Mouse (Mus musculus): ENCODE results near the gene Bad. TPM values are rescaled to one million over a fixed set of nuclear protein-coding genes. Genes with fewer than 3 reads are reported as not detected.
"Not testable (repeated sequence)": the region's sequence is repeated elsewhere in the genome, so short reads cannot be mapped to it uniquely, and the experiment has no call there.

Bad gene
- total RNA-seq (2021), result 10 to 100 TPM; 31.6 to 34.4 TPM
- long read RNA-seq, experiment 1, transcript Bad-202 (4 exons, 990 nt), result major isoform, 21 of 32 reads
- long read RNA-seq, experiment 1, partial matches to known transcripts, result 5 of 32 reads
- long read RNA-seq, experiment 1, other reads (novel, unspliced or antisense), result 1 of 32 reads
- long read RNA-seq, experiment 2, transcript Bad-202 (4 exons, 990 nt), result major isoform, 12 of 25 reads
- long read RNA-seq, experiment 2, partial matches to known transcripts, result 4 of 25 reads
- long read RNA-seq, experiment 2, other reads (novel, unspliced or antisense), result 3 of 25 reads

DNA sequence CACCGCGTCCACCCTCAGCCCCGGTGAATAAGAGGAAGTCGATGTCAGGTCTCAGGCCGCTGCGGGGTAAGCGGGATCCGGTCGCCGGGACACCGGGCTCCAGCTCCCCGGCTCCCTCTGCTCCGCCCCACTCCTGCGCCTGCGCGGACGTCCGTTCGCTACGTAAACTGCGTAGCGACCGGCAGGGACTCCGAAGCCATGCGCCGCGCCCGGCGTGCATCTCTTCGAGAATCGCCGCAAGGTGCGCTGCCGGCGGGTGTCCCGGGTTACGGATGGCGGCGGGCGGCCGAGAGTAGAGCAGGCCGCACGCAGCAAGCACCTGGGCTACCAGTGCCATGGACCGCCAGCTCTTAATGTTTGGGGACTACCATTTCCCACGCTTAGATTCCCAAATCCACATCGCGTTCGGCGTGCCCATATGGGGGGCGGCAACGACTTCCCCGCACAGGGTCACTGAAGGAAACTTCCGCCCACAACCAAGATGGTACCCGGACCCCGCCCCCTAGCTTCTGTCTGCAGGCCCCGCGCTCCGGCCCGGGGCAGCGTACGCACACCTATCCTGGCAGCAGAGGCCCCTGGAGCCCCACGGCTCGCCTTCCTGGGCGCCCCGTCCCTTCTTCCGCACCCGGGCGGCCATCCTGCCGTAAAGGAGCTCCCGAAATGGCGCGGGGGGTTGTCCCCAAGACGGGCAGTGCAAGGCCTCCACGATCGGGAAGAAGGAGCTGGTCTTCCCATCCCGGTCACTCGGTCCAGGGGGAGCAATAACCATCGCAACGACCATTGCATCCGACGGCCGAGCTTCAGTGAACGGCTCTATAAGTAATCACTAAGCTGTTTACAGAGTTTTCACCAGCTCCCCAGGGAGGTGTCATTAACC lies at the start of gene Bad:
TSS of gene Bad (plus strand) at position 490 of the 877 bp plus-strand sequence.
- peak; percentile 94 for DNase-seq (ENCODE audit: low spot score in 2 of 2)

GRCm38 (mm10) chr19:6892512-6892911 lies 49.1 kb upstream of the Bad start:
- DNase-seq (ENCODE audit: low spot score in 2 of 2), result no peak

DNA sequence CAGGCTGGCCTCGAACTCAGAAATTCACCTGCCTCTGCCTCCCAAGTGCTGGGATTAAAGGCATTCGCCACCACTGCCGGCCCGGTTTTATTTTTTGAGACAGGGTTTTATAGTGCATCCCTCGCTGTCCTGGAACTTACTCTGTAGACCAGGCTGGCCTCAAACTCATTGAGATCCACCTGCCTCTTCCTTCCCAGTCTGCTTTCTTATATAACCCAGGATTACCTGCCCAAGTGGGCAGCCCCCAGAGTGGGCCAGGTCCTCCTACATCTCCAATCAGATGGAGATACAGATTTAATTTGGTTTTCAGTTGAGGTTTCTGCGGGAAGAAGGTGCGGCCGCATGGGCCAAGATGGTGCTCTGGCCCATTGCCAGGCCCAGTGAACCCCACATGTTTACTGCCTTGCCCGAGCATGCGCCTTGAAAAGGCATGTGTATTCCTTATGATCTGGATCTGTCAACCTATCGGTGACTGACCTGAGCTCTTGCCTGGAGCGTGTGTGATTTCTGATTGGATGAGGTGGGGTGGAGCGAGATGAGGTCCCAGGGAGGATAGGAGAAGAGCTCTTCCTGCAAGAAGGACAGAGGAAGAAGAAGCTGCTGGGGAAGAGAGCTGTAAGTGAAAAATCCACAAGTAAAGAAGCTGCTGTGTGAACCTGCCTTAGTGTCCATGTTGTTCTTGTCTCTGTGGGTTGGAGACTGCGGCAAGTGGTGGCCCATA lies 47.8 kb upstream of the Bad start:
- DNase-seq (ENCODE audit: low spot score in 2 of 2), result no peak

- DNase-seq (ENCODE audit: low spot score in 2 of 2), result not testable (repeated sequence)
Measured at GRCm38 (mm10) chr19:6895608-6896305, 45.9 kb upstream of the Bad start.

GRCm38 (mm10) chr19:6899641-6900040 lies 42.0 kb upstream of the Bad start:
- no peak for DNase-seq (ENCODE audit: low spot score in 2 of 2)

- DNase-seq (ENCODE audit: low spot score in 2 of 2), result no peak
Measured at GRCm38 (mm10) chr19:6903031-6903430, 38.6 kb upstream of the Bad start.

- no peak for DNase-seq (ENCODE audit: low spot score in 2 of 2)
Measured at GRCm38 (mm10) chr19:6904846-6905245, 36.8 kb upstream of the Bad start.

GRCm38 (mm10) chr19:6905498-6906159 lies 36.0 kb upstream of the Bad start:
- no peak for DNase-seq (ENCODE audit: low spot score in 2 of 2)

DNA sequence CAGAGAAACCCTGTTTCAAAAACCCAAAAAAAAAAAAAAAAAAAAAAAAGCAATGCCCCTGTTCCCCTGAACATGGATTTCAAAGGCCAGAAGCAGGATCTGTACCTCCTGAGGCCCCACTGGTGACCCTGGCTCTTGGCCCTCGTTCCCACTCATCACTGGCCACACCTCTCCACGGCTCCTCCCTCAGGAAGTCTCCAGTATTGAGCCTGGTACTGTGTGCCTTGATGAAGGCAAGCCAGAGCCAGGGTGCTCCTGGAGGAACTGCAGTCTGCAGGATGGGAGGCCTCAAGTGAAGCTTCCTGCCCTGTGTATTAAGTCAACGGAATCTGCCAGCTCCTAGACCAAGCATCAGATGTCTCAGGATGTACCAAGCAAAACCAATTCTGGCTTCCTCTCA lies 35.5 kb upstream of the Bad start:
- DNase-seq (ENCODE audit: low spot score in 2 of 2), result no peak

- DNase-seq (ENCODE audit: low spot score in 2 of 2), result no peak
Measured at GRCm38 (mm10) chr19:6907094-6907493, 34.6 kb upstream of the Bad start.

DNA sequence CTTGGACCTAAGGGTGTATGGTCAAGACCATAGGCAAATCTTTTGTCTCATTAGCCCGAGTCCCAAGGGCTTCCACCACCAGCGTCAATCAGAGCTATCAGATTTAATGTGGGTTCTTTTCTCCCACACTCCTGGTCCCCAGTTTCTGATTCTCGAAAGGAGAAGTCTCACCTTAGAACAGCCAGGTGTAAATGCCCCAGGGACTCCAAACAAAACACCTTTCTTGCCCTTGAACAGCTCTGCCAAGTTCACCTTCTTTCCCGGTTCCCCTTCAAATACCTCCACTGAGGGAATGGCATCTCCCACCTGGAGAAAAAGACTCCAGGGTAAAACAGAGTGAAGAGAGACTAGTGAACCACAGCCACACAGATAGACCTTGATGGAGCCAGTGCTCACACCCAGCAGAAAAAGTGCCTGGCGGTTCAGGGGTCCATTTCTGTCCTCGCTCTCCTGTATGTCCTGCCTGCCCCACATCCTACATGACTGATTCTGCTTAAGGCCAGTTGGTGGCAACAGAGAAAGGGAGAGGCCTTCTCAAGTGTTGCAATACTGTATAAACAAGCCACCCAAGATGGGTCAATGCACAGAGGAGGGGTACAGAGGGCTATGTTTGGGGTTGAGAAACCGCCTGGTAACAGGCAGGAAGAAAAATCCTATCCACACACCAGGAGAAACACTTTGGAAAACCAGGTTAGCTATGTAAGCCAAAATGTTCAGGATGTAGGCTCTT lies 33.7 kb upstream of the Bad start:
- DNase-seq (ENCODE audit: low spot score in 2 of 2), result no peak

DNA sequence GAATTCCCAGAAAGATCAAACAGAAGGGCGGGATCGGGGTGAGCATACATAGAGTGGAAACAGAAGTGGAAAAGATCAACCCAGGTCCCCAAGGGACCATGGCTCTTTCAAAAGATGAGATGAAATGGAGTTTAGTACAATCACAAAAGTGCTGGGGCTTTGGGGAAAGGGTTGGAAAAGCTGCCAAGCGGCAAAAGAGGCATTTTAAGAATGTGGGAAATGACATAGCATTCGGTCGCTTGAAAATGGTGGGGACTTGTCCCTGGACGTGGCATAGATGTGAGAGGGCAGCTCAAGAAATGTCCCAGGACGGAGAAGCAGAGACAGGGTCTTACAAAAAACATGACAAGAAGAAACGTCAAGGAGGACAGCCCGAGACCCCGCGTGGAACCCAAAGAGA lies 32.6 kb upstream of the Bad start:
- DNase-seq (ENCODE audit: low spot score in 2 of 2), result no peak

- DNase-seq (ENCODE audit: low spot score in 2 of 2), result peak; percentile 76 to 90
Measured at GRCm38 (mm10) chr19:6909507-6910289, 32.0 kb upstream of the Bad start, which contains the start of the genes Trmt112 and Prdx5. Trmt112 (plus strand) TSS chr19:6909698. Prdx5 (minus strand) TSS chr19:6910106.

DNA sequence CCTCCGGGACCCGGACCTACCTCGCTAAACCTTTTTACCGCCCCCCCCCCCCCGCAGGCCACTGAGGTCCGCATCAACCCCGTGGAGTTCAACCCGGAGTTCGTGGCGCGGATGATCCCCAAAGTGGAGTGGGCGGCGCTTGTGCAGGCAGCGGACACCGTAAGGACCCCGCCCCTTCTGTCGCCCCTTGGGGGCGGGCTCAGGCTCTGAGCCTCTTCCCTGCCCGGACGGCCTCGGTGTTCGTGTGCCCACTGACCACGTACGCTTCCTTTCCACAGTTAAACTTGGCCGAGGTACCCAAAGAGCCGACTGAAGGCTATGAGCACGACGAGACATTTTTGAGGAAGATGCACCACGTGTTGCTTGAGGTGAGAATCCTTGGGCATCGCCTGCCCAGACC lies 31.4 kb upstream of the Bad start:
- DNase-seq (ENCODE audit: low spot score in 2 of 2), result peak in 1 of 2 experiments; percentile 60

DNA sequence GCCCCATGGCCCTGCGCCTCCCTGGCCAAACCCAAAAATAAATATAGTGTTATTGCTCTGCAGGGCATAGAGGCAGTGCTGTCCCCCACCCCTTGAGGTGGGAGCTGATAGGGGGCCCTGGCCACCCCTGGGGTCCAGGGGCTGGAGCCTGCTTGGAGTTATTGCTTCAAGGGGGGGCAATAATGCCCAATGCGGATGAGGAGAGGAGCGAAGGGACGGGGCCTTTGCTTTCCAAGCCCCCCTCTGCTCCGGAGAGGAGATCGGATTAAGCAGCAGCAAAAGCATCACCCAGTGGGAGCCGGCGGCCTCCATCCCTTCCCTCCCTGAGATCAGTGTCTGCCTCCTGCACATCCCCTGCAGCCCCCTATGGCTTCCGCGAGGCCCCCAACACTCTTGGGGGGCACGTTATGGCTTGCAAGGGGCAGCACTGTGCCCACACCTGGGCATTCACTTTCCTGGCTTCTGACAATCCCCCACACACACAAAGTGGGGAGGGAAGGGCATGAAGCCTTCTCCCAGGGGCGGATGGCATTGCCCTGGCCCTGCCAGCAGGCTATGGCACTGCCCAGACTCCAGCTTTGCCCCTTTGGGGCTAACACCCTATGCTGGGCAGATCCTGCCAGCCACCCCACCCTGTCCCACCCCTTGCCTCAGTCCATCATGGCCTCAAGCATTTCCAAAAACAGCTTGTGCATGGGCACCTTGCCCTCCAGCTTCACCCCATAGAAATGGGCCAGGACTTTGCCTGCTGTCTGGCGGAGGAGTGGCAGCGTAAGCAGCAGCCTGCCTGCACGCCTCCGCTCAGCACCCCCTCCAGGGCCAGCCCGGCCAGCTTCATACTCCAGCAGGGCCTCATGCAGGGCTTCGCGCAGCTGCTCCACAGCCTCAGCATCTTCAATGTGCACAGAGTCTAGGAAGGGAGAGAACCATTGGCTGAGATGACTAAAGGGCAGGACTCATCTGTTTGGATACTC lies 30.3 kb upstream of the Bad start:
- DNase-seq (ENCODE audit: low spot score in 2 of 2), result no peak

GRCm38 (mm10) chr19:6912205-6912970 lies 29.3 kb upstream of the Bad start:
- no peak for DNase-seq (ENCODE audit: low spot score in 2 of 2)

DNA sequence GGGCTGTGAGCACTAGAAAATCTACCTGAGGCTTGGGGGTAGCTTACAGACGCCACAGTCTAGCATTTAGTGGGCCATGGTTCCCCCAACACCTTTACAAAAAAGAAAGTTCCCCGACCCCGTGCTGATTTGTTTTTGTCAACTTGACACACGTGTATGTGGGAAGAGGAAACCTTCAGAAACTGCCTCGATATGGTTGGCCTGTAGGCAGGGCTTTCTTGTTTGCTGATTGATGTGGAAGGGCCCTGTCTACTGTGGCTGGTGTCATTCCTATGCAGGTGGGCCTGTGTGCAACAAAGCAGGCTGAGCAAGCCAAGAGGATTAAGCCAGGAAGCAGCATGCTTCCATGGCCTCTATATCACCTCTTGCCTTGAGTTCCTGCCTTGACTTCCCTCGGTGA lies 28.6 kb upstream of the Bad start:
- DNase-seq (ENCODE audit: low spot score in 2 of 2), result no peak

All from gastrocnemius, postnatal 4 days (tissue).